Mouse (Mus musculus) bone marrow macrophage, adult 2 months (primary cell): ENCODE measurements around the gene Gm3500. TPM values are rescaled to one million over a fixed set of nuclear protein-coding genes. Genes with fewer than 3 reads are reported as not detected.
"Not testable (repeated sequence)": the region's sequence is repeated elsewhere in the genome, so short reads cannot be mapped to it uniquely, and the experiment has no call there.

Source experiments
- H3K27ac ChIP-seq: 2 replicates; pipeline ENCODE4 v1.5.1; 2012; ENCODE audit warnings: low read depth, low read length; ENCODE audit not compliant: insufficient read depth
- H3K4me1 ChIP-seq: 2 replicates; pipeline ENCODE4 v1.6.1; 2012; ENCODE audit warnings: low read length; ENCODE audit not compliant: control insufficient read depth, insufficient read depth
- H3K4me3 ChIP-seq: 2 replicates; pipeline ENCODE4 v1.5.1; 2012; ENCODE audit warnings: mild to moderate bottlenecking, low read length, moderate library complexity; ENCODE audit not compliant: insufficient read depth
- polyA plus RNA-seq: library from polyadenylated mRNA; stranded (reverse); fragments of >200 nt; gene quantifications from 2 replicates; pipeline ENCODE4 v1.2.4, GENCODE M21; 2012; ENCODE audit not compliant: missing spikeins, insufficient read depth, insufficient read length

Gm3500 gene
- not detected in 2 replicates for polyA plus RNA-seq

DNA sequence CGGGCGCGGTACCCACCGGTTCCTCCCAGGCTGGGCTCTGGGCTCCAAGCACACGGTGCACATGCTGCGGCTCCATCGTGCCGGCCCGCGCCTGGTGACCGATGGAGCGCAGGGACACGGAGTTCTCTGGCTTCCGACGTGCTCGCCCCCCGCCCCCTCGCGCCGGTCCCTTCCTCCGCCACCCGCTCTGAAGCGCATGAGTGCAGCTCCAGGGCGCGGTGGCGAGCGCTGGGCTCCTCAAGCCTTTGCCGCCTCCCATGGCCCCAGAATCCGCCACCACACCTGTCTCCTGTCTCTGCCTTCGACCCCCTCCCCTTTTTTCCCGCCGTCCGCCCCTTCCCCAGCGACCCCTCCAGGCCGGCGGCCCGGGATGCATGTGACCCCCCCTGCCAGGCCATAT is at the start of gene Gm3500:
Gene Gm3500, minus strand, starts transcription at position 101 of the 400 bp plus-strand sequence.
- H3K27ac ChIP-seq, H3K4me1 ChIP-seq, H3K4me3 ChIP-seq: not testable (repeated sequence)

DNA sequence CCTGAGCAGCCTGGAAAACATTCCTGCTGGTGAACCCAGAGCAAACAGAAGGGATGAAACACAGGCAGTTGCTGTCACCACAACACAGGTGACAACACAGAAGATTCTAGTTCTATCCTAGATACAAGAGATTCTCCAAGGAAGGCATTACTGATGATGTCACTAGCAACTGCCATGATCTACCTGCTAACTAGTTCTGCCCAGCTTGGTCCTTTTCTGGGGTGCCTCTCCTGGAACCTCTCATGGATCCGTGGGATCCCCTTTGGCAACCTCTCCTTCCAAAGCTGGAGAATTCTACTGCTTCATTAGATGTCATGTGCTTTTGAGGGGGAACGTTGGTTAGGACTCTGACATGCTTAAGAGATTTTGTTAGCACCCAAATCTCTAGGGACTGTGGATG is 54.0 kb downstream of the Gm3500 start, which contains the start of gene Gm3542:
Gene Gm3542, minus strand, starts transcription at position 101 of the 400 bp plus-strand sequence.
- H3K4me3 ChIP-seq, H3K4me1 ChIP-seq, H3K27ac ChIP-seq: not testable (repeated sequence)

Other genes starting within 250 kb of the Gm3500 start
- gene Gm3317, start 224.5 kb downstream of the Gm3500 start, polyA plus RNA-seq, result not detected in 2 replicates
- not detected in 2 replicates for gene Gm8271, start 203.3 kb downstream of the Gm3500 start, polyA plus RNA-seq
- not detected in 2 replicates for gene Gm3526, start 128.5 kb downstream of the Gm3500 start, polyA plus RNA-seq
- gene Gm3542, start 54.1 kb downstream of the Gm3500 start, polyA plus RNA-seq, result not detected in 2 replicates
- gene Gm3194, start 66.4 kb upstream of the Gm3500 start, polyA plus RNA-seq, result not detected in 2 replicates
- not detected in 2 replicates for gene Gm8246, start 88.8 kb upstream of the Gm3500 start, polyA plus RNA-seq
- not detected in 2 replicates for gene Gm3187, start 95.2 kb upstream of the Gm3500 start, polyA plus RNA-seq
- gene Gm3488, start 112.6 kb upstream of the Gm3500 start, polyA plus RNA-seq, result not detected in 2 replicates
- gene Gm3532, start 149.4 kb upstream of the Gm3500 start, polyA plus RNA-seq, result not detected in 2 replicates
- gene Gm8265, start 244.0 kb upstream of the Gm3500 start, polyA plus RNA-seq, result not detected in 2 replicates